Mouse (Mus musculus): Measurements from ENCODE around the gene Hcfc1. TPM values are rescaled to one million over a fixed set of nuclear protein-coding genes. Genes with fewer than 3 reads are reported as not detected.

The Hcfc1 gene
- 10.4 TPM for polyA plus RNA-seq (2014; fragmentation: Illumina TruSeq; extraction: RNeasy Lipid Tissue Mini Kit (QIAGEN cat#74804); ENCODE audit: low read depth, low replicate concordance)

DNA sequence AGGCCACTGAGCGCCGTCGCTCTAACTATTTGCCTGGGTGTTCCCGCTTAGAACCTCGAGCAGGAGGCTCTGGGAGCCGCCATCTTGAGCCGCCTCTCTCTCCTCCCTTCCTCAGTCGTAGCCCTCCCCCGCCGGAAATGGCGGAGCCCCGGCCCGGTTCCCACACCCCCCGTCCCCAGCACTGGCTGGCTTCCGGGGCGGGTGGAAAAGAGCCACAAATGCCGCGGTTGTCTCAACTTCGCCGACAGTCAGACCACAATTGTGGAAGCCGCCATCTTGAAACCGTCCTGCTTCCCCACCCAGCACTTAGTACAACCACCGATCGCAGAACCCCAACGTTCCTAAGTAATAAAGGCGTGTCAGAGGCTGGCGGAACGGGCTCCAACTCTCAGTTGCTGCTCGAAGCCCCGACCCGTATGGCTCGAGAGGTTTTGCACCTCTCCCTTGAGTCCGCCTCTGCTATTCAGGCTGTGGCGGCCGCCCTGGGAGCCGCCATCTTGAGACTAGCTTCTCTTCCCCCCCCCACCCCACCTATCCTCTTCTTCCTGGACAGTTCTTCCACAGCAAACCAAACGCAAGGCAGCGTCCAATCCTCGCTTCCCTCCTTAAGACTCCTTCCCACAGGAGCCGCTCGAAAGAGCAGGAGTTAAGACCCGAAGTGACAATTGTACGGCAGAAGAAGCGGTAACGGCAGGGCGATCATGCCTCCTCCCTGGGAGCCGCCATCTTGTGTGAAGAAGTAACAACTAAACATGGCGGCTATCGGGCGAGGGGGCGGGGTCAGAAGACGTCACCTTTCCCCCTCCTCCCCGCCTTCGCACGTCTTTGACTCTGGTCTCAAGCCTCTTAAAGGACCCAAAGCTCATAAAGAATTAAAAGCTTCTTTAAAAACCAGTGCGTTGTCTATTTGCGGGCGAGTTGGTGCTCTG, at the start of gene Hcfc1:
Gene Hcfc1, minus strand, starts transcription at position 110 of the 929 bp plus-strand sequence.

GRCm38 (mm10) chrX:73930402-73931062, 35.6 kb downstream of the Hcfc1 start, which contains the start of gene Renbp:
TSS of gene Renbp (minus strand) at chrX:73930850.

DNA sequence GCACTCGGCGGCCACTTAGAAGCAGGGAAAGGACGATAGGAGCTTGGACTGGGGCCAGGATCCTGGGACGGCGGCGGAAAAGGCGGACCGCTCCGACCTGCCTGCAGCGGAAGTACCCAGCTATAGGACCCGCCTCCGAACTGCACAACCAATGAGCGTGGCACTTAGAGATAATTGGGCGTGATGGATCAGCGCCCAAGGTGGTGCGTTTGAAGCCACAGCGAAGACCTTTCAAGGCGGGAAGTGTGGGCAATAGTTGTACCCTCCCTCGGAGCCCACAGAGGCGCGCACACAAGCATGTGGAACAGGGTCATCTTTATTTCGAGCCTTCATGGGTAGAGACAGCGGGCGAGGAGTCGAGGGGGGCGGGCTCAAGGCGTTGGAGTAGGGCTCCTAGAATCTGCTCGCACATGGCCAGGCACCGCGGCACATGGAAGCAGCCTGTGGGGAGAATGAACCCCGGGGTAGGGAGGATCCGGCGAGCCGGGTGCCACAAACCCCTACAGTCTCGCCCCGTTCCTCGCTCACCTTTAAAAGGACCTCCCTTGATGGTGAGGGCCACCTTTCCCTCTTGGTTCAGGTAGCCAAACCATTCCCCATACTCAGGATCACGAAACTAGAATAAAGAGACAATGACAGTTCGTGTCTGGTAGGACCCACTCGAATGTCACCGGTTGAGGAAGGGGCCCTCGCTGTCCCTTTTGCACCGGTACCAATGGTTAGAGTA, 44.2 kb downstream of the Hcfc1 start, which contains the start of the genes Arhgap4 and Naa10:
Gene Arhgap4, minus strand, starts transcription at position 48 of the 727 bp plus-strand sequence.
Gene Naa10, minus strand, starts transcription at position 122 of the 727 bp plus-strand sequence.

GRCm38 (mm10) chrX:73895719-73896118, 70.4 kb downstream of the Hcfc1 start, which contains the start of gene L1cam:
TSS of gene L1cam (minus strand) at chrX:73896105.

Other genes starting within 250 kb of the Hcfc1 start
- 1.8 TPM for gene Abcd1, start 249.8 kb downstream of the Hcfc1 start, polyA plus RNA-seq (2014; fragmentation: Illumina TruSeq; extraction: RNeasy Lipid Tissue Mini Kit (QIAGEN cat#74804); ENCODE audit: low read depth, low replicate concordance)
- not detected for gene Plxnb3, start 209.3 kb downstream of the Hcfc1 start, polyA plus RNA-seq (2014; fragmentation: Illumina TruSeq; extraction: RNeasy Lipid Tissue Mini Kit (QIAGEN cat#74804); ENCODE audit: low read depth, low replicate concordance)
- gene Srpk3, start 192.0 kb downstream of the Hcfc1 start, polyA plus RNA-seq (2014; fragmentation: Illumina TruSeq; extraction: RNeasy Lipid Tissue Mini Kit (QIAGEN cat#74804); ENCODE audit: low read depth, low replicate concordance), result not detected
- 7.8 TPM for gene Idh3g, start 179.5 kb downstream of the Hcfc1 start, polyA plus RNA-seq (2014; fragmentation: Illumina TruSeq; extraction: RNeasy Lipid Tissue Mini Kit (QIAGEN cat#74804); ENCODE audit: low read depth, low replicate concordance)
- 9.3 TPM for gene Ssr4, start 179.3 kb downstream of the Hcfc1 start, polyA plus RNA-seq (2014; fragmentation: Illumina TruSeq; extraction: RNeasy Lipid Tissue Mini Kit (QIAGEN cat#74804); ENCODE audit: low read depth, low replicate concordance)
- gene Pdzd4, start 141.4 kb downstream of the Hcfc1 start, polyA plus RNA-seq (2014; fragmentation: Illumina TruSeq; extraction: RNeasy Lipid Tissue Mini Kit (QIAGEN cat#74804); ENCODE audit: low read depth, low replicate concordance), result 0.14 TPM
- gene Avpr2, start 74.3 kb downstream of the Hcfc1 start, polyA plus RNA-seq (2014; fragmentation: Illumina TruSeq; extraction: RNeasy Lipid Tissue Mini Kit (QIAGEN cat#74804); ENCODE audit: low read depth, low replicate concordance), result not detected
- gene L1cam, start 70.3 kb downstream of the Hcfc1 start, polyA plus RNA-seq (2014; fragmentation: Illumina TruSeq; extraction: RNeasy Lipid Tissue Mini Kit (QIAGEN cat#74804); ENCODE audit: low read depth, low replicate concordance), result not detected
- 0.07 TPM for gene Arhgap4, start 44.5 kb downstream of the Hcfc1 start, polyA plus RNA-seq (2014; fragmentation: Illumina TruSeq; extraction: RNeasy Lipid Tissue Mini Kit (QIAGEN cat#74804); ENCODE audit: low read depth, low replicate concordance)
- 1.2 TPM for gene Naa10, start 44.4 kb downstream of the Hcfc1 start, polyA plus RNA-seq (2014; fragmentation: Illumina TruSeq; extraction: RNeasy Lipid Tissue Mini Kit (QIAGEN cat#74804); ENCODE audit: low read depth, low replicate concordance)
- gene Renbp, start 35.5 kb downstream of the Hcfc1 start, polyA plus RNA-seq (2014; fragmentation: Illumina TruSeq; extraction: RNeasy Lipid Tissue Mini Kit (QIAGEN cat#74804); ENCODE audit: low read depth, low replicate concordance), result not detected
- gene Irak1, start 57.6 kb upstream of the Hcfc1 start, polyA plus RNA-seq (2014; fragmentation: Illumina TruSeq; extraction: RNeasy Lipid Tissue Mini Kit (QIAGEN cat#74804); ENCODE audit: low read depth, low replicate concordance), result 4.5 TPM
- gene Opn1mw, start 161.1 kb upstream of the Hcfc1 start, polyA plus RNA-seq (2014; fragmentation: Illumina TruSeq; extraction: RNeasy Lipid Tissue Mini Kit (QIAGEN cat#74804); ENCODE audit: low read depth, low replicate concordance), result not detected
- gene Mecp2, start 169.0 kb upstream of the Hcfc1 start, polyA plus RNA-seq (2014; fragmentation: Illumina TruSeq; extraction: RNeasy Lipid Tissue Mini Kit (QIAGEN cat#74804); ENCODE audit: low read depth, low replicate concordance), result 2.5 TPM
- 2.9 TPM for gene Tex28, start 201.5 kb upstream of the Hcfc1 start, polyA plus RNA-seq (2014; fragmentation: Illumina TruSeq; extraction: RNeasy Lipid Tissue Mini Kit (QIAGEN cat#74804); ENCODE audit: low read depth, low replicate concordance)
- 19.2 TPM for gene Tktl1, start 210.9 kb upstream of the Hcfc1 start, polyA plus RNA-seq (2014; fragmentation: Illumina TruSeq; extraction: RNeasy Lipid Tissue Mini Kit (QIAGEN cat#74804); ENCODE audit: low read depth, low replicate concordance)

All from testis, adult 10 weeks (tissue).